Mouse (Mus musculus) midbrain, embryonic 14.5 days (tissue): ENCODE data around the gene Syt6. TPM values are rescaled to one million over a fixed set of nuclear protein-coding genes. Genes with fewer than 3 reads are reported as not detected.

Experiments used
- ATAC-seq: fragments of 200-750 bp; cut with Nextera tagmentation; 2 replicates; pipeline ENCODE4 v1.8.0; 2017; ENCODE audit warnings: moderate number of reproducible peaks, moderate library complexity; ENCODE audit not compliant: low FRiP score, low TSS enrichment
- DNase-seq: peaks from one replicate; pipeline ENCODE4 v3.0.0-alpha.2; 2015
- H3K27ac ChIP-seq: fragments of 300-500 bp; sonication (generic); replicated peaks from 2 replicates; pipeline ENCODE4 v1.5.1; 2014; ENCODE audit warnings: mild to moderate bottlenecking, low read depth, low read length, moderate library complexity
- H3K27me3 ChIP-seq: fragments of 300-500 bp; sonication (generic); 2 replicates; pipeline ENCODE4 v1.6.1; 2014; ENCODE audit warnings: low read length, control low read depth, mixed read lengths; ENCODE audit not compliant: control insufficient read depth, insufficient read depth
- H3K36me3 ChIP-seq: fragments of 300-500 bp; sonication (generic); 2 replicates; pipeline ENCODE4 v1.6.1; 2014; ENCODE audit warnings: low read length, control low read depth; ENCODE audit not compliant: control insufficient read depth, insufficient read depth
- H3K4me1 ChIP-seq: fragments of 300-500 bp; sonication (generic); 2 replicates; pipeline ENCODE4 v1.6.1; 2014; ENCODE audit warnings: mild to moderate bottlenecking, antibody characterized with exemption, low read length, control low read depth; ENCODE audit not compliant: control insufficient read depth, insufficient read depth
- H3K4me2 ChIP-seq: fragments of 300-500 bp; sonication (generic); 2 replicates; pipeline ENCODE4 v1.6.1; 2014; ENCODE audit warnings: mild to moderate bottlenecking, low read length, moderate library complexity
- H3K4me3 ChIP-seq: fragments of 300-500 bp; sonication (generic); replicated peaks from 2 replicates; pipeline ENCODE4 v1.5.1; 2014; ENCODE audit warnings: low read depth, low read length
- H3K9ac ChIP-seq: fragments of 300-500 bp; sonication (generic); replicated peaks from 2 replicates; pipeline ENCODE4 v1.6.1; 2014; ENCODE audit warnings: mild to moderate bottlenecking, low read length, moderate library complexity
- H3K9me3 ChIP-seq: fragments of 300-500 bp; sonication (generic); 2 replicates; pipeline ENCODE4 v1.6.1; 2016; ENCODE audit warnings: low read length, control low read depth, mixed read lengths; ENCODE audit not compliant: control insufficient read depth
- WGBS: fragments of 180-500 bp; shearing (Covaris S2); extraction: QIAGEN DNeasy Blood & Tissue Kit; methylation state at CpG from one replicate; pipeline ENCODE4 v1.1.7; 2014; 5-methylcytosine and 5-hydroxymethylcytosine counted together
- polyA plus RNA-seq: library from polyadenylated mRNA; unstranded; fragments of >200 nt; fragmentation: Nextera tagmentation; extraction: Ambion mirVana; gene quantifications from 2 replicates; pipeline ENCODE4 v1.2.1, GENCODE M21; 2014

Gene Syt6
- polyA plus RNA-seq = 21.1 and 22.8 TPM in 2 replicates

- H3K9ac ChIP-seq = peak within 1 kb of the TSS; percentile 68
- H3K4me3 ChIP-seq = peak within 1 kb of the TSS; percentile 59
- H3K36me3 ChIP-seq = no peaks in the 10 kb centered on the region
- ATAC-seq = peak; percentile 26; the same call in 1 of the 2 replicates
- WGBS = 1% methylated on average over 43 of the region's 44 CpGs
- peaks cover 37% of the 10 kb centered on the region for H3K27me3 ChIP-seq
- peaks cover 28% of the 10 kb centered on the region for H3K4me1 ChIP-seq
- H3K4me2 ChIP-seq = peak within 1 kb of the TSS; percentile 95
- peak within 1 kb of the TSS; percentile 45; the same call in 1 of the 2 replicates for H3K27ac ChIP-seq
- peak; percentile 59 for DNase-seq
- no peaks in the 10 kb centered on the region for H3K9me3 ChIP-seq
Observed at GRCm38 (mm10) chr3:103575156-103575892, at the start of gene Syt6. Gene Syt6, plus strand, starts transcription at chr3:103575231.

- no peaks in the 10 kb centered on the region for H3K9me3 ChIP-seq
- H3K9ac ChIP-seq = no peak overlapping the region
- H3K27me3 ChIP-seq = no peaks in the 10 kb centered on the region
- no peak overlapping the region for H3K27ac ChIP-seq
- no peak overlapping the region for H3K4me3 ChIP-seq
- no peaks in the 10 kb centered on the region for H3K4me1 ChIP-seq
- 86% methylated on average over 4 of the region's 4 CpGs for WGBS
- no peaks in the 10 kb centered on the region for H3K36me3 ChIP-seq
- no peak for DNase-seq
- ATAC-seq = no peak
- no peak overlapping the region for H3K4me2 ChIP-seq
Observed at GRCm38 (mm10) chr3:103526201-103526704, 48.8 kb upstream of the Syt6 start.

GRCm38 (mm10) chr3:103526864-103527263 is 48.2 kb upstream of the Syt6 start:
- Histone ChIP-seq H3K27ac (no peak overlapping the region), H3K4me2 (no peak overlapping the region), H3K4me3 (no peak overlapping the region), H3K36me3 (no peaks in the 10 kb centered on the region), H3K9me3 (no peaks in the 10 kb centered on the region), H3K27me3 (no peaks in the 10 kb centered on the region), H3K4me1 (no peaks in the 10 kb centered on the region), H3K9ac (no peak overlapping the region)
- ATAC-seq (no peak), DNase-seq (no peak)
- WGBS = 24% methylated on average over 2 of the region's 2 CpGs

GRCm38 (mm10) chr3:103534036-103534435 is 41.0 kb upstream of the Syt6 start:
- DNase-seq (no peak), ATAC-seq (no peak)
- Histone ChIP-seq H3K27ac (no peak overlapping the region), H3K4me2 (no peak overlapping the region), H3K4me1 (no peaks in the 10 kb centered on the region), H3K9ac (no peak overlapping the region), H3K36me3 (no peaks in the 10 kb centered on the region), H3K9me3 (no peaks in the 10 kb centered on the region), H3K27me3 (no peaks in the 10 kb centered on the region), H3K4me3 (no peak overlapping the region)
- 90% methylated on average over 9 of the region's 9 CpGs for WGBS

- no peak overlapping the region for H3K27ac ChIP-seq
- no peaks in the 10 kb centered on the region for H3K9me3 ChIP-seq
- H3K27me3 ChIP-seq = no peaks in the 10 kb centered on the region
- H3K4me1 ChIP-seq = no peaks in the 10 kb centered on the region
- no peak for ATAC-seq
- H3K4me2 ChIP-seq = no peak overlapping the region
- no peak overlapping the region for H3K9ac ChIP-seq
- no peak for DNase-seq
- no peaks in the 10 kb centered on the region for H3K36me3 ChIP-seq
- H3K4me3 ChIP-seq = no peak overlapping the region
- 69% methylated on average over 5 of the region's 5 CpGs for WGBS
Observed at GRCm38 (mm10) chr3:103535207-103535606, 39.8 kb upstream of the Syt6 start.

- H3K4me2 ChIP-seq = no peak overlapping the region
- no peak for ATAC-seq
Observed at GRCm38 (mm10) chr3:103539148-103539547, 35.9 kb upstream of the Syt6 start.

GRCm38 (mm10) chr3:103546166-103546565 is 28.9 kb upstream of the Syt6 start:
- no peak for ATAC-seq
- WGBS = 54% methylated on average over 2 of the region's 2 CpGs

More at GRCm38 (mm10) chr3:103539148-103539547, 35.9 kb upstream of the Syt6 start:
- Histone ChIP-seq H3K9me3 (no peaks in the 10 kb centered on the region), H3K4me1 (no peaks in the 10 kb centered on the region; the same call in 1 of the 2 replicates), H3K9ac (no peak overlapping the region), H3K27ac (no peak overlapping the region), H3K36me3 (no peaks in the 10 kb centered on the region), H3K27me3 (no peaks in the 10 kb centered on the region), H3K4me3 (no peak overlapping the region)
- peak; percentile 36 for DNase-seq
- 75% methylated on average over 7 of the region's 7 CpGs for WGBS

DNA sequence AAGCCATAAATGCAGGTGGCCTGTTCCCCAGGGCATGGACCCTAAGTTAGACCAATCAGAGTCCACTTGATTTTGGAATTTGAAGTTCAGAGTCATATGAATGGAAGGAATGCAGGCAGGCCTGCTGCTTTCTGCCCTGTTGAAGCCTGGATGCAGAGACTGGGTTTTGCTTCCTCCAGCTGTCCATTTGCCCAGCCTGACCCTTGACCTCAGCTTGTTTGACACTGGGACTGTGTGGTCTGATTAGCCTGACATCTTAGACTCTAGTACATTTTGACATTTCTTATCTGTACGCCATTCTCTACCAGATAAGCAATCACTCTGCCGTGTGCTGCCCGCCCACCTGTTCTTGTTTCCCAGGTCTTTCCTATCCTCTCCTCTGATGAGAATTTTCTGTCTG is 28.4 kb upstream of the Syt6 start:
- WGBS = 78% methylated on average over 3 of the region's 3 CpGs
- Histone ChIP-seq H3K4me1 (no peaks in the 10 kb centered on the region), H3K4me2 (no peak overlapping the region), H3K27me3 (no peaks in the 10 kb centered on the region), H3K9me3 (no peaks in the 10 kb centered on the region), H3K4me3 (no peak overlapping the region), H3K36me3 (no peaks in the 10 kb centered on the region), H3K9ac (no peak overlapping the region), H3K27ac (no peak overlapping the region)
- ATAC-seq = no peak
- DNase-seq = no peak

More at GRCm38 (mm10) chr3:103546166-103546565, 28.9 kb upstream of the Syt6 start:
- Histone ChIP-seq H3K4me1 (no peaks in the 10 kb centered on the region), H3K4me2 (no peak overlapping the region), H3K27me3 (no peaks in the 10 kb centered on the region), H3K9me3 (no peaks in the 10 kb centered on the region), H3K9ac (no peak overlapping the region), H3K27ac (no peak overlapping the region), H3K4me3 (no peak overlapping the region), H3K36me3 (no peaks in the 10 kb centered on the region)
- DNase-seq = no peak

GRCm38 (mm10) chr3:103550236-103550635 is 24.8 kb upstream of the Syt6 start:
- 52% methylated on average over 5 of the region's 5 CpGs for WGBS
- no peak for DNase-seq

More at GRCm38 (mm10) chr3:103550236-103550635, 24.8 kb upstream of the Syt6 start:
- Histone ChIP-seq H3K4me3 (no peak overlapping the region), H3K9me3 (no peaks in the 10 kb centered on the region), H3K27ac (no peak overlapping the region), H3K36me3 (no peaks in the 10 kb centered on the region), H3K4me1 (no peaks in the 10 kb centered on the region), H3K4me2 (no peak overlapping the region), H3K9ac (no peak overlapping the region), H3K27me3 (no peaks in the 10 kb centered on the region)
- ATAC-seq = no peak
